Mouse (Mus musculus) spleen, postnatal 4 days (tissue): ENCODE results near the gene Tpbgl.

Experiments used
- DNase-seq, 2 experiments: peaks; one replicate each; pipeline ENCODE4 v3.0.0; 2022; ENCODE audit warnings: low spot score in 2 of 2

The Tpbgl gene

DNA sequence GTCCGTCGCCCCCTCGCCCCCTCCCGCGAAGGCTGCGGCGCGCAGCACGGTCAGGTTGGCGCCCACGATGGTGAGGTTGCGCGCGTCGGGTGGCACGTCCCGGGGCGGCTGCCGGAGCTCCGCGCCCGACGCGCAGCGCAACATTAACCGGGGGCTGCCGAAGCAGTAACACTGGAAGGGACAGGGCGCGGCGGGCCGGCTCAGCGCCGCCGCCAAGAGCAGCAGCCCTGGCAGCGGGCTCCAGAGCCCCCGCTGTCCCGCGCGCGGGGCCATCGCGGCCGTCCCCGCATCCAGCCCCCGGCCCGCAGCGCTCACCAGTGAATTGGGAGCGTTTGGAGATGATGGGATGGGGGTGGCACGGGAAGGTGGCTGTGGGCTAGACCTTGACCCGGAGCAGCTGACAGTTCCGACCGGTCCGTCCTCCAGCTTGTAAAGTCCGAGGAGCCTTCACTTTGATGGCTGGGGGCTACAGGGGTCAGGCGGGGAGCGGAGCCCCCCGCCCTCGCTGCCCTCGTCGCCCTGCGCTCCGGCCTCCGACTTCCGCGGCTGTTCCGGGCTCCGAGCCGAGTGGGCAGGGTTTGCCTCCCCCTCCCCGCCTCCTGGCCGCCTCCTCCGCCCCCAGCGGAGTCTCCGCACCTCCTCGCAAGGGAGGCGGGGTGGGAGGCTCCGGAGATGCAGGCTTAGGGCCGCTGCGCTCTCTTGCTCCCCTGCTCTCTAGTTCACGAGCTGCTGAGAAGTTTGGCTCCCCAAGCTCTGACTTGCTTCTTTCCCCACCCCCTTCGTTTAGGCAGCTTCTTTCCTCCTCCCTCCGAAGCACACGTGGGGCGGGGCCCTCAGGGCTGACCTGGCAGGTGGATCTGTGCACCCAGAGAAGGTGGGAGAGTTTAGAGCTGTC, at the start of gene Tpbgl:
Tpbgl (minus strand) TSS at position 728 of the 895 bp plus-strand sequence.
- peak in 1 of 2 experiments; percentile 63 for DNase-seq

DNA sequence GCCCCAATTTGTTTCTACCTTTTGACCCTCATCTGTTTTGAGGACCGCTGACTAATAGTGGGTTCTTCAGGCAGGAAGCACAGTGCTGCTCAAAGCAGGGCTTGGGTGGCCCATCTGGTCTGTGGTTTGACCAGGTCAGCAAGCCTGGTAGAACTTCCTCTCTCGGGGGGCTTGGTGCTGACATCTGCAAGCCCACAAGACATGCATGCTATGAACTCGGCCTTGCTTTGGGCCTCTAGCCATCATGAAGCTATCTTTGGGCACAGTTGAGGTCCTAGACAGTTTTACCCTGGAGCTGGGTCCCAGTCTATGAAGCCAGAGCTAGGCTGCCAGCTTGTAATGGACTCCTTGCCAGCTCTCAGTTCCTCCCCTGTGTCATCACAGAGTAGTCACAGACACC, 48.0 kb upstream of the Tpbgl start:
- DNase-seq, result no peak

DNA sequence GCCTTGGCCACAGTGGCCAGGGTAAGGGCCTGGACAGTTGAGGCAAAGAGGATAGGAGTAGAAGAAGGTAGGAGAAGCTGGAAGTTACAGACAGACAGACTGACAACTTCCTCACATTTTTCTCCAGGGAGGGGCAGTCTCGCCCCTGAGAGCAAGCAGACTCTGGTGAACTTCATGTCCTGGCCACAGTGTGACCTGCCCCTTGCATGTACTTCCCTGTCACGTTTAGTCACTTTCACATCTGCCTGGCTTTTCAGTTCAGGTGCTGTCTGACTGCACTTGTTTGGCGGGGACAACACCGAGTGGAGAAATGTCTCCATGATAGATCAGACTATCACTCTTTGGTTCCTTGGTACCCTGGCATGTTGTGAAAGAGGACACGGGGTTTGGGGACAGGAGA, 47.3 kb upstream of the Tpbgl start:
- DNase-seq, result no peak

DNA sequence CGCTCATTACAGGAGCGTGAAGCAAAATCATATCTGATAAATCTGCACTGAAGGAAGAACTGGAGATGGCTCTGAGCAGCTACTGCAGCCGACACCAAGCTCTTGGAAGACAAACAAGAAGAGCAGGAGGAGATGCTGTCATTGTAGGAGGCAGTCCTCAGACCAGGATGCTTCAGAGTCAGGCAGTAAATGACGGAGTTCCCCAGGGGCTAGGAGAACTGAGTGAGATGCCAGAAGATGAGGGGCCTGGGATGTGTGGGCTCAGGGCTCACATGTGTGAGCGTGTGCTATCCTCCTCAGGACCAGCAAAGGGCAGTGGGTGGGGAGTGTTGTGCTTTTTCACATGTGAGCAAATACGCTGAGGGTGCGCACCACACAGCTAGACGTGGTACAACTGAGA, 46.3 kb upstream of the Tpbgl start:
- no peak for DNase-seq

DNA sequence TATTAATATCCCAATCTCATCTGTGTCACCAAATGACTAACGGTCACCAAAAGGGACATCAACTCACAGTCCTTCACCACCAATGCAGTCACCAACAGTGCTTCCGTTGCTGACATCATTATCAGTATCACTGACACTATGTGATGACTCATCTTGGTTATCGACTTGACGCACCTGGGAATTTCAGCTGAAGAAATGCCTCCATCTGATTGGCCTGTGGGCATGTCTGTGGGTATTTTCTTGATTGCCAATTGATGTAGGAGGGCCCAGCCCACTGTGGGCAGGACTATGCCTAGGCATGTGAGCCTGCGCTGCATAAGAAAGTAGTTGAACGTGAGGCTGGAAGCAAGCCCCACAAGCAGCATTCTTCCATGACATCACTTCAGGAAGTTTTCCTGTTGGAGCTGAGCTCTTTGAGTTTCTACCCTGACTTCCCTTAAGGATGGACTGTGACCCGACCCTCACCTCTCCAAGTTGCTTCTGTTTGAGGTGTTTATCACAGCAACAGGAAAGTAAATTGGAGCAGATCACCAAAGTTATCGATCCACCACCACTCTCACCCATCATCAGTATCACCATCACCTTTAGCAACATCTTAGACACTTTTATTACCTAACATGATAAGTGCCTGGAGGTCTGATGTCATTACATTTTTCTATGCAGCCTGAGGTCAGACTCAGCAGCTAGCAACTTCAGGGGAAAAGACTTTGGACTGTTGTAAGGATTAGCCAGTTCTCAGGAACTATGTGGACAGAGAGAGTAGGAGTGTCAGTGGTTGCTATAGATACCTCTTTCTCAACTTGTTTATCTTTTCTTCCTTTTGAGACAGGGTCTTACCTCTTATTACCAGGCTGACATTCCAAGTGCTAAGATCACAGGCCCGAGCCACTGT, 44.9 kb upstream of the Tpbgl start:
- DNase-seq, result no peak

DNA sequence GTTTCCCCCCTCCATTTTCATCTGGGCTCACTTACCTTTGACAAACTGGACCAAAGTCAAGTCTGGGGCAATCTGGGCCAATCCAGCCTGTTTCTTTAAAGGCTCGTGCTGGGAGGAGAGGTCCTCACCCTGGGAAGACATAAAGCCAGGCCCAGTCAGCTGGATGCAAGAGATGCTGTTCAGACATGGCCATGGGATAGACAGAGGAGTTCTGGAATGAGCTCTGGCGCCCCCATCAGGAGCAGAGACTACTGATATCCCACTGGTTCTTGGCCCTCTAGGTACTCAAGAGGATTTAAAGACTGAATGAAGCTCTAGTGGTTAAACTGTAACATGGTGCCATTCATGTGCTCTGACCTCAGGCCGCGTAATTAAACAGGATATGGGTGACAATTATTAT, 44.0 kb upstream of the Tpbgl start:
- DNase-seq, result no peak

DNA sequence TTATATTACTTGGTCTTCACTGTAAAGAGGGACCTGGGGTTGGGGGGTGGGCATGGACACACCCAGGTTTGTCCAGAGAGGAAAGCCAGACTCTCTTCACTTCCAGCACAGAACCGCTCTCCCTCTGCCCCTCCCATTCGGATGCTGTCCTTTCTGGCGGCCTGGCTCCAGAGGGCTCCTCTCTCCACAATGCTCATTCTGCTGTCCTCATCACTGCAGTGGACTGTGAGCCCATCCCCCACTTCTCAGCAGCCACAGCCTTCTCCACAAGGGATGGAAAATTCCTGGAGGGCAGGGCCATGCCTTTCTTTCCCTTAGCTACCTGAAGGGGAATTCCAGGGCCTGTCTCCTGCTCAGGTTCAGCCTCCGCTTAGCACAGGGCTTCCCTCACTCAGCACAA, 41.9 kb upstream of the Tpbgl start:
- DNase-seq, result no peak

DNA sequence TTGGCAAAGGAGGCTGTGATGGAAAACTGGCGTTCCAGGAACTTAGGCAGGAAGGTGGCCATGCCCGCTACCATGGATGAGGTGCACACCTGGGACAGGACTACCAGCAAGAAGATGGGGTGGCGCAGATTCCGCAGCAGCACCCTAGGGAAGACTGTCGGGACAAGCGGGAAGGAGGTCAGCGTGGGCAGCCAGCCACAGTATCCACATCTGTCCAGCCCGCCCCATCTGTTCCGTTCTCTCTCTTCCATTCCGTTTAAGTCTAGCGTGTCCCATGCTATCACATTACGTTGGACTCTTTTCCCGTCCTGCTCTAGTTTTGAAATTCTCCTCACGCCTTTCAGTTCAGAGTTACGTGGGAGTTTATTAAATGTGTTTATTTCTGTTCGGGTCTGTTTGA, 40.2 kb upstream of the Tpbgl start:
- no peak for DNase-seq

DNA sequence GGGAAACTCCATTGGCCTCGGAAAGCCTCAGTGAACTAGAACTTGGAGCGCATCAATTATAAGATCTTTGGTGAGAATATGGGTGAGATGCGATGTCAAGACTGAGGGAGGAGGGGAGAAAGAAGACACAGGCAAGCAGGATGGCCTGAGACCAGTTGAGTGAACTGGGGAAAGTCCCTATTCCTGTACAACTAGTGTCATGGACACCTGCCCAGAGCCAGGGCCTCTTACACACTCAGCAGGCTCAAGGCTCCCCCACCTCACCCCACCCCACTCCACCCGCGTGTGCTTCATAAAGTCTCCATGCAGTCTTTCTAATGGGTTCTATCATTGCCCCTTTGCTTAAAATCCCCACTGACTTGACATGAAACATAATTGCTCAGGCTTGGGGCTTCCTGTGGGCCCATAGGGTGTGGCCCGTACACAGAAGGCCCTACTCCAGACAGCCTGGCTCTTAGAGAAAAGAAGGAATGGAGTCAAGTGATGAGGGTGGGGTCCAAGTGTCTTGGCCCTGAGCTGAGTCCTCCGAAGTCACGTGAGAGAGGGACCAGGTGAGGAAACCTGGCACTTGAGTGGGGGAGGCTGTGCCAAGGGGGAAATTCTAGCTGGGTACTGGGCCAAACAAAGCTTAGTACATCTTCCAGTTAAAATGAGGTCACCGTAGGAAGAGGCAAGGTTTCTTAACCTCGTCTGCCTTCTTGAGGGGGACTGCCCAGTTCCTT, 39.0 kb upstream of the Tpbgl start:
- DNase-seq, result no peak

DNA sequence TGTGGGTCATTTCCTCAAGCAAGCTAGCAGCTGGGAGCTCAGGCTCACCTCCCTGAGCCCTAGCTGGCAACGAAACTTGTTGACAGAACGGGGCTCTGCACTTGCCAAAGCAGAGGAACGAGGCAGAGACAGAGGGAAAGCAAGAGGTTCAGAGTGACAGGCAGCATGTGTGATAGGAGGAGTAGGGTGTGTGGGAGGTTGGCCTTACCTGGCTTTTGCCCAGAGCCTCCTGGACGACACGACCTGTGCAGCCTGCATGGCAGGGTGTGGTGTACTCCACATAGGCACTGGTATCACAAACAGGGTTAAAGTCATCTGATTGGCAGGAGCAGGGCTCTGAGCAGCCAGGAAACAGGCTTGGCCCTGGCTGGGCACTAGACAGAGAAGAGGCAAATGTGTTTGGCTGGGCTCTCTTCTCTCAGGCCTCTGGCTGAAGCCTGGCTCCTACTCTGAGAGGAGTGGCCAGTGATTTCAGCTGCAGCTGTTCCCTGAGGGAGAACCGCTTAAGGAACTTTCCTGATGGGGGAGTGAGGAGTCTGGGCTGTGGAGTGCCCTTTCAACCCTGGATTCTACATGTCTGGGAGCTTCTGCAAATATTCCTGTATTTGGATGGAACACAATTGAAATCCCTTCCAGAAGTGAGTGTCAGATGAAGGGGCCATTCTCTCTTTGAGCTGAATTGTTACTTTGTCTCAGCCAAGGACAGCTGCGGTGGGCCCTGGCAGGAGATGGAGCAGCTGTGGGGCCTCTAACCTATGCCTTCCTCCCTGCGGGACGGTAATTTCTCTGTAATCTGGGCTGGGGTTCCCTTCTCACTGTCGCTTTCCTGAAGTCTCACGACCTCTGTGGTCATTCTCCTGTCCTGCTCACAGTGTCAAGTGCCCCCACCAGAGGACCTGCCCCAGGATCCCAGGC, 37.9 kb upstream of the Tpbgl start:
- no peak for DNase-seq

DNA sequence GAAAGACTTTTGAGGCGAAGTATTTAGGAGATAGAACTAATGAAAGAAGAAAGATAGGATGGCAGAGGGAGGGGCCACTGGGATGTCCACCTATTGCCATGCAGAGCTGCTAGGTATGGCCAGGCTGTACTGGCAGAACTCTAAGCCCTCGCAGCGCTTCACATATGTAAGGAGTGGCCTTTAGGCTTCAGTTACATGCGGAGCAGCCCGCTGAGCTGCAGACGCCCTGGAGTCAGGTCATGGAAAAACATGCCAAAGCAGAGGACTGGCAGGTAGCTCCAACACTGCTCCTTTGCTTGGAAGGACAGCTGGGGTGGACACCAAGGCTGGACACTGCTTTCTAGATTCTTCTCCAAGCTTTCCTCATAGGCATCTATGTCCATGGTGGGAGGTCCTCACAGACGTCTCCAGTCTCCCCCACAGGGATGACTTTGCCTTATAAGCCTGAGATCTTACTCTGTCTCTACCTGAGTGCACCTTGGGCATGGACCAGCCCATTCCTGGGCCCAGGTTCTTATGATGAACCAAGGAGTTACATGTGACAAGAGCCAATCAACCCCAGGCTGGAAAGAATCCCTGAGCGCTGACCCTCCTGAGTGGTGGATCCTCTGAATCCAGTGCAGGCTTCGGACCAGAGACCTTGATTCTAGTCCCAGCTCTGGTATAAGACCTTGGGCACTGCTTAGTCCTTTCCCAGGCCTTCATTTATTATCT, 36.8 kb upstream of the Tpbgl start:
- DNase-seq, result no peak

DNA sequence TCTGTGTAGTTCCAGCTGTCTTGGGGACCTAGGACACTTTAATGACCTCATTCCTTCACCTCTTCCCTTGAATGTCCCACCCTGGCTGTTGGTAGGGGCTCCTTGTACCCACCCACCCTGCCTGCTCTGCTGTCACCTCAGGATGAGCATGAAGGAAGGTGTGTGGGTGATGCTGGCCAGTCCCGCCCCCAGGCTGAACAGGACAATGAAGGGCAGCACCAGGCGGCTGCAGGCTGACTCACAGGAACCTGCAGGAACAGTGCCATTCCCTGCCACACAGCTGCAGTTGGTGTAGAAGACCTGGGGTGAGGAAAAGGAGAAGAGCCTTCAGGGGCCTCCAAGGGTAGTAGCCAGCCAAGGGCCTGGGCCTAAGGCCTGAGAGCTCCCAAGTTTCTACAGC, 35.4 kb upstream of the Tpbgl start:
- DNase-seq, result no peak

DNA sequence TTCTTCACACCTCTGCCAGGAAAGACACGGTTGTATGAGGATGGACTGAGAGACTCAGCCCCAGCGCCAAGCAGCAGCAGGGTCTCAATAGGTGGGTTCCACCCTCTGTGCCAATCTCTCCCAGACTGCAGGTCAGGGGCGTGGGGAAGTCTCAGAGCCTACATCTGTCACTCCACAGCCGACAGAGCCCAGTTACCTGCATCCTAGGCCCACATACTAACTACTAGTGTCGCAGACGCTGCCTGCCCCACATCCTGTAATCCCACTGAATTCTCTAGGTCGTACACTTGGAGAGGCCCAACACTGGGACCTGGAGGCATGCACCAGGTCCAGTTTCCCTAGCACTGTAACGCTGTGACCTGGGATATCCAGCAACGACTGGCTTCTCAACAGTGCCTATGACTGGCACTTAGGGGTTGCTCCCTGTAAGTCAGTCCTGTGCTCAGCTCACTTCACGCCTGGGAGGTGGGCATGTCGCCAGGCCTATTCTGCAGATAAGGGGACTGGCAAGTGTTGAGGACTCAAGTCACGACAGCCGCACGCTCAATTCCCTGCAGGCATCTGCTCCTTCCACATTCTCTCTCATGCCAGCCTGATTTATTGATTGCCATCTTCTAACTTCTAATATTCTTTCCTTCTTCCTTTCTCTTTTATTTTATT, 34.8 kb upstream of the Tpbgl start:
- DNase-seq, result no peak

DNA sequence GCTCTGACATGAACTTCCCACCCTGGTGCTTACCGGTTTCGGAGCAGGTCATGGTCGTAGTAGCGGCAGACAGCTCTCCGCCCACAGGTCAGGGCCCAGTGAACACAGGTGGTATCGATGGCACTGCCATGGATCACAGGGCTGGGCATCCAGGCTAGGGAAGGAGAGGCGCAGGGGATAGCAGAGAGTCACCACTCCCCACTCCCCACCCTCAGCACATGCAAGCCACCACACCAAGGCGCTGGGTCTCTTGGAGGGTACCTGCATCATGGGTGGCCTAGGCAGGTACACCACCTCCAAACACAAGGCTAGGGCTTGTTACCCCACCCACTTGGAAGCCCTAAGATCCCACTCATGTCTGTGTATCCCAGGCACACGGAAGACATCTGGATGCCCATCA, 34.2 kb upstream of the Tpbgl start:
- DNase-seq, result no peak

DNA sequence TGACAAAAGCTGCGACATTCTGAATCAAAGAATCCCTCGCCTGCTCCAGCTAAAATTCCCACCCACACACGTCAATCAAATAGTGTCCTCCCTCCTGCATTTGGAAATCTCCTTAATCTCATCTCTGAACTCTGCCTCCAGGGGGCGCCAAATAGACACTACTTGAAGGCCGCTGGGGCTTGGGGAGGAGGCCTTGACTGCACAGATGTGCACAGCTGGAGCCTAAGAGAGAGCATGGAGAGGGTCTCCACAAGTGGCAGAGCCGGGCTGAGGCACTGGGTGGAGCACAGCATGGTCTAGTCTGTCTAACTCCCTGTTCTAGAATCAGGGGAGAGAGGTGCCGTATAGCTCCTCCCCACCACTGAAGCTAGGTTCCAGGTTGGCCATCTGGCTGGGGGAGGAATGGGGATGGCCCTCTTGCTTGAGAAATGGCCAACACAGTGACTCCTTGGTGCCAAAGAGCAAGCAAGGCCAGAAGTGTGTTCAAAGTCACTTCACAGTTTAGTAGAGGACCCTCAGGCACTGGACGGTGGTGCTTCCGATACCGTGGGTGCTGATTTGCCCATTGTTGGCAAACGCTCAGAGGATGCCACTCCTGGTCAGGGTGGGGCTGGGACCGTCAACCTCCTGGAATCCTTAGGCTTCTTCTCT, 32.6 kb upstream of the Tpbgl start:
- DNase-seq, result peak; percentile 75 to 93

DNA sequence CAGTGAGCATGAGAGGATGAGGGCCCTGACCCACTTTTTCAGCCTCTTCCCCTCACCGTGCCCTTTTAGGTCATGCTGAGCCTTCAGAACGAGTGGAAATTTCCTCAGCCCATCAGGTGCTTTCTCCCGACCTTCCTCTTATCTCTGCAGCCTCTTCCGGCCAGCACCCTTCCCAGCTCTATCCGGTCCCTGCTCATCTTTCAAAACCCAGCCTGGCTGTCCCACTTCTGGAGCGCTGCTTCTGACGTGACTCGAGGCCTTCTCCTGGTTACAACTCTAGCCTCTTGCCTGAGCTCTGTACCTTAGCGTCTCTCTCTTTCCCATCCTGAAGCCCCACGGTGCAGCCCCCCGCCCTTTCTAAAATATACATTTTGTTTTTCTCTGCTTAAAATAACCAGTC, 27.3 kb upstream of the Tpbgl start:
- DNase-seq, result no peak

DNA sequence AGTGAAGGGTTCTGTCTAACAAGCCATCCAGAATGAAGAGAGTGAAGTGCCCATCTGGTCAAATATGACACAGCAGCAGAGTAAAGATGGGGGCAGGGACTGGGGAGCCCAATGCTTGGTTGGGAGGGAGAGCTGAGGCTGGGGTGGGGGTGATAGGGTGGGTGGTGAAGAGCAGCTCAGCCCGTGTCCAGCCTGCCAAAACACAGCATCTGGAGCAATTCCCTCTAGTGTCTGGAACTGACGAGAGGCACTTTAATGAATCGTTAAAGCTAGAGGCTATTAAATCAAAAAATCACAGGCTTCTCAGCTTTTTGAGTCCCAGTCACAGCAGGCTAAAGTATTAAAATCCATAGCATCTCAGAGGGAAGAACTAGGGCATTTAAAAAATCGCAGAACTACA, 22.7 kb upstream of the Tpbgl start:
- DNase-seq, result no peak

DNA sequence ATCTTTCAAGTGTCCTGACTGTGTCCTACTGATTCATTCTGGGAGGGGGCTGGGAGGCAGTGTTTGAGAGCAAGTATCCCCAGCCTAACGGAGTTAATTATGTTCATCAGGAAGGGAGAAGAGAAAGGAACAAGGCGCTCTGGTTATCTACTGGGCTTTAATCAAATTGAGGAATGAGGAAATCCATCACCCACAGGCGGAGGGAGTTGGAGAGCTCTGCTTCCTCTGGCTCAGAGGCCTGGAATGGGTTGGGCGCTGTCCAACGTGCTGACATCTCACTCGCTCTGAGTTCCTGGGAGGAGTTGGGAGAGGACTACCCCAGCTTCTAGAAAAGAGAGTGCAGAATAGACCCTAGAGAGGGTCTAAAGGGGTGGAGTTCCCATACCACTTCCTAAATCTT, 21.7 kb upstream of the Tpbgl start:
- DNase-seq, result no peak

DNA sequence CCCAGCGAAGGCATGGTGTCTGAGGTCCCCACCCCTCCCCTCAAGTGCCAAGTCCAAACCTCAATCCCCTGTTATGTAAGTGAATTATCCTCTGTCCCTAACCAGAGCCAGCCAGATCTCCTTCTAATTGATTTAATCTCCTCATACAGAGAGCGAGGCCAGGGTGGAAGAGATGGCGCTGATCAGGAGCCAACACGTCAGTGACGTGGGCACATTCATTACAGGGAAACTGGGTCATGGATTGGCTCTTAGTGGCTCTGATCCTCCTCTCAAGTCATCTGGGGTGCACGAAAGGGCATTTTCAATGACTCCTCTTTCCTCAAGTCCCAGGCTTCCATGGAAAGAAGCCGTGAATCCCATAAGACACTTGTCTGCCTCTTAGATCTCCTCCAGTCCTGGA, 17.8 kb upstream of the Tpbgl start:
- DNase-seq, result no peak
